Mouse (Mus musculus) spleen, postnatal 36 days (tissue): ENCODE measurements around the gene Anxa6.

Source experiments
- DNase-seq, 2 experiments: peaks; one replicate each; pipeline ENCODE4 v3.0.0; 2022; ENCODE audit warnings: low spot score in 2 of 2, mixed read lengths in 1 of 2

Anxa6 gene

DNA sequence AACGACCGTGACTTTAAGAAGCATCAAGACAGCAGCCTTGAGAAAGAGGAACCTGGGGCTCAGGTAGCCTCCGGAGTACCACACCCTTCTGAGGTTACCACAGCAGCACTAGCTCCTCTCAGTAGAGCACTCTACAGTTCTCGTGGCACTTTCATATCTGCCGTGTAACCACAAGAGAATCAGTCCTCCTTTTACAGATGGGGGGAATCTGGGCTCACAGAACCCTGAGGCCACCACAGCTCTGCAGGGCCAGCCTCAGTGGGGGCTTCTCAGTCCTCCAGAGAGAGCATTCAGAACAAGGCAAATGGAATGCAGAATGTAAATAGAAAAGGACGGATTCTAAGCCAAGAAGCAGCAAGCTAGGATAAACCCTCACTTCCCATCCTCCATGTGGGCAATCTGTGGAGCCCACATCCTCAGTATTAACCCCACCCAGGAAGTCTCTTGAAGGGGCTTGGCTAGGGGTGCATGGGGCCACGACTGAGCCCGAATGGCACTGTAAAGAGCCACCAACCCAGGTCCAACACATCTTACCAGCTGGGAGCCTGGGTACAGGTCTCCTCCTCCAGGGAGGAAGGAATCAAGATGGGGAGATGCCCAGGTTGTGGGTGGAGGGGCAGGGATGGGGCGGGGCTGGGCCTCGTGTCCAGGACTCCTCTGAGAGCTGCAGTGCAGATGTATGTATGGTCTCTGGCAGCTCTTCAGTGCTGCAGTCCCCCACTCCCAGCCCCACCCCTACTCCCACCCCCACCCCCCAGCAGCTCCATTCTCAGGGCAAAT lies 1.8 kb downstream of the Anxa6 start:
- DNase-seq, result peak; percentile 79 to 82

DNA sequence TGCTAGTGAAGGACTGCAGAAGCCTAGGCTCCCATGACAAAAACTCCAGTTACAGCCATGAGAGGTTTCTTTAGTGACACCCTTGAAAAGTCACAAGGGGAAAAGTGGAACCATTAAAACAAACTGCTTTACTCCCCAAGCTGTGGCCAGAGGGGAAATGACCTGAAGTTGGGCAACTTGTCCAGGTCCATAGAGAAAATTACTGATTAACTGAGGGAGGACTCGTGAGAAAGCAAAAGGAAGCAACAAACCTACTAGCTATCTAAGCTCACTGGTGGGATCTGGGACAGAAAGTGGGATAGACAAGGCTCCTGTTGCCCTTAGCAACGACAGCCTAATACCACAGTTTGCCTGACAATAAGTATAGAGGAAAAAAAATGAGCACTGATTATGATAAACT lies 4.7 kb downstream of the Anxa6 start:
- DNase-seq, result no peak

DNA sequence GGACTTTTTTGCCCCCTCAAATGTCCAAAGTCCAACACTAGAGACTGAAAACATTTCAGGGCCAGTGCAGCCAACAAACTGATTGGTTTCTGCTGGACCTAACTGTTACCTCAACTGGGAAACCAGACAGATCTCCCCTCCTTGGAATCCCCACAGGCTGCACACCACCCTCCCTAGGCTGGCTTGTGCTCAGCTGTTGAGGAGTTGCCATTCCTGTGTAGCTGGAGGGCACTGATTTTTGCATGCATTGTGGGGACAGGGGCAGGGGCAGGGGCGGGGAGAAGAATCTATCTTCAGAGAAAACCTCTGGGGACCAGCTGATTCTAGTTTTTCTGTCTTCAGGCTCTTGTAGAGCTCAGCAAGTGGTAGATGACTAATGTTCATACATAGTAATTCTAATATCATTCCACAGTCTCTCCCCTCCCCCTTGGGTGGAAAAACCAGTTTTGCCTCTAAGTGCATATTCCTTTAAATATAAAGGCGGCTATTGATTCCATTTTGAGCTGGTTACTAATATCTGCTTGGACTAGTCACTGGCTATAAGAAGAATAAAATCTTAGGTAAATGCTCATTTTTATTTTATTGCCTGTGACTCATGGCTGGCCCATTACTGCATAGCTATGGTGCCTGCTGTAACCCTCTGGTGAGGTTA lies 5.9 kb downstream of the Anxa6 start:
- no peak for DNase-seq

DNA sequence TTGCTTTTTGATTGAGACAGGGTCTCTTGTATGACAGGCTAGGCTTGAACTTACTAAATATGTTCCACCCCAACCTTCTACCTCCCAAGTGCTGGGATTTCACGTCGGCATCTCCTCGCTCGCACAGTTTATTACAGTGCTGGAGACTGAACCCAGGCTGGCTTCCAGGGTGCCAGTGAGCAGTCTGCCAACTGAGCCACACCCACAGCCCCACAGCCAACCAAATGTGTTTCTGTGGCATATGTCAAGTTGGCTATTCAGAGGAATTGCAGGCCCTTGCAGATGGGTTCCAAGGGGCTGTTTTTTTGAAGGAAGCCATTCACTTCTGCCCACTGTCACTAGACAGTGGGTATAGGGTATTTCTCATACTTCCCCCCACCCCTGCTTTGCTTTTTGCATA lies 7.3 kb downstream of the Anxa6 start:
- no peak for DNase-seq

DNA sequence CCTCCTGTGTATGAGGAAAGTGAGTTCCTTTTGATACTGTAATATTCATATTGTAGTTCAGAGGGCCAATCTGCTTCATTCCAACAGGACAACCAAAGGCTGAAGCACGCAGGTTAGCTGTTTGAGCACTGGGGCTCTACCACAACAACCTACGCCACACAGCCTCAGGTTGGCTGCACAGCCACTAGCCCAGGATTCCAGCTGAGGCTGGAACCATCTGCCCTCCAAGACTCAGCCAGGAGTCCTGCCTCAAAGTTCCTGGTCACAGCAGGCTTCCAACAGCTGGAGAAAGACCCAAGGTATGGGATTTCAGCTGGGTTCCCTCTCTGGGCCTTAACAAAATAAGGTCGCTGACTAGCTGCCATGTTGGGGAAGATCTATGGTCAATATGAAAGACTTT lies 9.7 kb downstream of the Anxa6 start:
- no peak for DNase-seq

DNA sequence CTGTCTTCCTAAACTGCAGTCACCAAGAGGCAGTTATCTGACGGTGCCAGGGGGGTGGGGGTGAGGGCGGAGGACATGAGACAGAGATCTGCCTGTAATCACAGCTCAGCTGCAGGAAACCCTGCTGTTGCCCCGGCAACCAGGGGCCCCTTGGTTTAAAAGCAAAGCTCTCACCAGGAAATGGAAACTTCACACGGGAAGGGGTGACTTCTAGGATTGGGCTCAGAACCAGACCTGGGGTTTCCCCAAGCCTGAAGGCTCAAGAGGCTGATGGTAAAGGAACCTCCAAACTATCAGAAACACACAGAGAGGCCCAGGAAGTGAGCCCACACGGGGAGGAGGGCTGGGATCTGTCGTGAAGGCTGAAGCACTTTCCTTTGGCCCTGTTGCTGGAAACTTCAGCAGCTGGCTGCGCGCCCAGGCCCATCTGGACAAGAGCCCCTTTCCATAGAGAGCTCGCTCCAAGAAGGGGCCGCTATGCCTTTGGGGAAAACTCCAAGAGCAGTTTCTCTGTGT lies 10.1 kb downstream of the Anxa6 start:
- peak; percentile 91 to 92 for DNase-seq

DNA sequence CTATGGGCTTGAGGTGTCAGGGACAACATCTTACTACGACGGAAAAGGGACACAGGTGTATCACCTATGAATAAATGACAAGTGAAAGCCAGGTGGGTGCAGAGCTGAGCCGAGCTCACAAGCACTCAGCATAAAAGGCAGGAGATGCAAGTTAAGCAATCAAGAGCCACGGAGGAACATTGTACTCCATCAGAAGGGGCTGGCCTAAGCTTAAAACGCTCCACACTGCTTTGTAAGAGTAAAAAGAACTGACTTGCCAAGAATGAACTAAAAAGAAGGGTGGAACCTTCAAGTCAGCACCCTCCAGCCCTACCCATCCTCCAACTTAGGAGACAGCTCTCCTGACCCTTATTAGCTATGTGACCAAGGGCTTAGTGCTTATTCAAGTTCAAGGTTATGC lies 10.7 kb downstream of the Anxa6 start:
- no peak for DNase-seq

DNA sequence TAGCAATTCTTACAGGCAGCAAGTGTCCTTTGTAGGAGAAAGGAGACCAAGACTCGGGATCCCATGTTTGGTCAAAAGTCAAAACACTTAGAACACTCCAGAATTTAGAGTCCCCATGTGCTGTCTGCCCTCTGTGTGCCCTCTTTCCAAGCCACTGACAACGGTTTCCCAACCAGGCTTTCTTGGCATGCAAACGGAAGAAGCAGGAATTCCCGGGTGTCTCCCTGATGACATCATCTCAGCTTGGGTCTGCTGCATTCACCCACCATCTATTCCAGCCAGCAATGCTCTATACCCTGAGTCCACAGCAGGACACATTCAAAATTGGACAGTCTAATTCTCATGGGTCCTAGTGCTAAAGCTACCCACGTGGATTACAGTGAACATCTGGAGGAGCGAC lies 11.4 kb downstream of the Anxa6 start:
- no peak for DNase-seq

DNA sequence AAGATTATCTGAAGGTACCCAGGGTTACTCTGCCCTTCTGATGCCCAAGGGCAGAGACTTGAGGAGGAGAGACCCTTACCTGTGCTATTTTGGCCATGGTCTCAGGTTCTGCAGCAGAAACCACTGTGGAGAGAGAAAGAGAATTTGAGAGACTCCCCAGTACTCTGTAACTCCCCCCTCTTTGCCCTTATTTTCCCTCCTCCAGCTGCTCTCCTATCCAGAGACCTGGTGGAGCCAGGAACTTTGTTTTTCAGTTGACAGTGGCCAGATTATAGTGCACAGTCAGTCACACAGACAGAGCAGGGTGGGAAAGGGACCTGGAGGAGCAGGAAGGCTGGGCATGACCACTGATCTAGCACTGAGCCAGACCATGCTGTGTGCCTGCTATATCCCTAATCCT lies 11.8 kb downstream of the Anxa6 start:
- DNase-seq, result no peak

DNA sequence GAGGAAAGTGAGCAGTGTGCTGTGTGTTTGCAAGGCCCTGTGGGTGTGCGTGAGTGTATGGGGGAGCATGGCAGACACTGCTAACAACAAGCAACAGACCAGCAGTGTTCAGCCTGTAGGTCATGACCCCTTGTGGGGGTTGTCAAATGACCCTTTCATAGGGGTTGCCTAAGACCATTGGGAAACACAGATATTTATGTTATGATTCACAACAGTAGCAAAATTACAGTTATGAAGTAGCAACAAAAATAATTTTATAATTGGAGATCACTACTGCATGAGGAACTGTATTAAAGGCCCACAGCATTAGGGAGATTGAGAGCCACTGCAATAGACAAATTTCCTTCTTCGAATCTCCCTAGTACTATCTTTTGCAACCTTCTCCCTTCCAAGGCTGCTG lies 13.5 kb downstream of the Anxa6 start:
- no peak for DNase-seq

DNA sequence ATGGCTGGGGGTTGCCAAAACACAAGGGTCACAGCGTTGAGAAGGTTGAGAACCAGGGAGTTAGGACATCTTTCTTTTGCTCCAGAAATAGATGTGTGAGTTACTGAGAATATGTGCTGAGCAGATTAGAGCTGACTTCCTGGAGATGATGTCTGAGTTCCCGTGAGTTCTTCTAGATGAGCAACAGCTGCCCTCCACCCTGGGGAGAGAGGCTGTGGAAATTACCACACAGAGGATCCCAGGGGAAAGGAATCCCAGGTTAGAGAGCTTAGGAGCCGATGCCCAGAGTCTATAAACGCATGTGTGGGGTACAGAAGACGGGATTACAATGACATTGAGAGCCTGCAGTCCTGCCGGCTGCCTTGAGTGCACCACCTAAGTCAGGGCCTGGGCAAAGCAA lies 15.2 kb downstream of the Anxa6 start:
- DNase-seq, result no peak

DNA sequence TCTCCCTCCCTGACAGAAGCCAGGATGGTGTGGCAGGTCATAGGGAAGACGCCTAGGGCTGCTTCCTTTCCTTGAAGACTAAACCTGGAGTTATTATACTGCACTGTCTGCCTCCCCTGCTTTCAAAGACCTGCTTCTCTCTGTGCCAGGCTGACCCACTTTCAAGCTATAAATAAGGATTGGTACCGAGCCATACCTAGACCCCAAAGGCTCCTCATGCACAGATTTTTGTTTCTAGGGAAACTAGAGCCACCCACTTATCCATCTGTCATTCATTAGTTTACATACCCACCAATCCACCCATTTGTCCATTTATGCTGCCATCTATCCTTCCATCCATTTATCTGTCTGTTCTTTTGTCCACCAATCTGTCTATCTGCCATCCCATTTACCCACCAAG lies 16.0 kb downstream of the Anxa6 start:
- DNase-seq, result no peak

DNA sequence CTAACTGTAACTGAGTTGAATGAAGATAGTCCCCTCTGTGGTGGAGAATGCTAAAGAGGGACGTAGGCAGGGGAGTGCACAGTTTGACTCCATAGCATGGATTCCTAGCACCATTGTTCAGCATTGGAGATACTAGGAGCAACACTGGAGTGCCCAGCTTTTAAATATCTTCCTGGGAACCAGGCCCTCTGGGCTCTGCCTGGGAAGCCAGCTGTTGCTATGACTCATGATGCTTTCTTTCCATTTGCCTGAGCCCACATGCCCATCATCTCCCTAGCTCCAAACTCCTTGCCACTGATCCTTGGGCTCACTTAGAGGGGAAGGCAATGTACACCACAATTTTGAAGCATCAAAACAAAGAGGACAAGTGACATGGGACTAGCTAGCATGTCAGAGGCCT lies 16.5 kb downstream of the Anxa6 start:
- DNase-seq, result no peak

DNA sequence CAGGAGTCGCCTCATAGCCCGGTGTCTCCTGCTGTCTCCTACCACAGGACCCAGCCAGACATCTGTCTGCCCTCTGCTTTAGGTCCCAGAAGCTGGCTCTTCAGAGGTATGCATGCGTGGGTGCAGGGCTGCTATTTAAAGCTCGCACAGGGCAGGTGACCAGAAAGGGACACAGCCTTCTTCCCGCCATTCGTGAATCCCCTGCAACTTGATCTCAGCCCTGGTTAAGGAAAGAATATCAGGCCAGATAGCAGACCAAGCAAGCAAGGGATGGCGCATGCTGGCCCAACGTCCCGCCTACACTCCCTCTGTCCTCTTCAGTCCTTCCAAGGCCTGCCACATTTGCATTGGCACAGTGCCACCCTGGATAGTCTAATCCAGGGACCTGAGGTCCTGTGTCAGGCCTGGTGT lies 17.4 kb downstream of the Anxa6 start:
- no peak for DNase-seq

DNA sequence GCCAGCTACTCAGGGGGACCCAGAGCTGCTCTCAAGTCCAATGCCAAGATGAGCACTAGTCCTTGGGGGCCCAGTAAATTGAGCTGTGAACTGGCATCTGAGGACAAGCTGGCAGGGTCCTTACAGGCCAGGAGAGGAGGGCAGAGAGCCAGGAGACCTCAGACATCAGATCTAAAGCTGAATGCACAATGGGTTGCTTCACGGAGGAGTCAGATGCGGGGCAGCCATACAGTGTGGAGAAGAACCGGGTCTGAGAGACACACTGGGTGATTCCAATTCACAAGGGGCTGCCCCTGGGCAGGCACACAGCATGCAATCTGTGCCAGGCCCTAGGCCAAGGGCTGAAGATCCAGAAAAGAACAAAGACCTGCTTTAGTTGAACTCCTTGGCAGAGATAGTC lies 18.0 kb downstream of the Anxa6 start:
- DNase-seq, result no peak

DNA sequence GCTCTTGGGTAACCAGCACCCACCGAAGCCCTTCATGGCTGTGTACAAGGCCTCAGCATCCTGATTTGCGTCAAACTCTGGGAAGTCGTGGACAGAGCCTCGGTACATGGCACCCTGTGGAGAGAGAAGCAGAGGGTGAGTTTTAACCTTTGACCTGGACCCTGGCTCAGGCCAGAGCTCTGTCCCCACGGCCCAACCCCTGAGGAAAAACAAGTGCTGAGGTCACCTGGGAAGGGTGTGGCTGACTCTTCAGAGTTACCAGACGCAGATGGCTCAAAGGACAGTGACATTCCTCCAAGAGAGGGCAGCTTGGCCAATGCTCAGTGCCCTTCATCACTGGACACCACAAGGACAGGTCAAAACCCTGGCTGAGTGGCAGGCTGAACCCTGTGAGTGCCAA lies 19.4 kb downstream of the Anxa6 start:
- no peak for DNase-seq

DNA sequence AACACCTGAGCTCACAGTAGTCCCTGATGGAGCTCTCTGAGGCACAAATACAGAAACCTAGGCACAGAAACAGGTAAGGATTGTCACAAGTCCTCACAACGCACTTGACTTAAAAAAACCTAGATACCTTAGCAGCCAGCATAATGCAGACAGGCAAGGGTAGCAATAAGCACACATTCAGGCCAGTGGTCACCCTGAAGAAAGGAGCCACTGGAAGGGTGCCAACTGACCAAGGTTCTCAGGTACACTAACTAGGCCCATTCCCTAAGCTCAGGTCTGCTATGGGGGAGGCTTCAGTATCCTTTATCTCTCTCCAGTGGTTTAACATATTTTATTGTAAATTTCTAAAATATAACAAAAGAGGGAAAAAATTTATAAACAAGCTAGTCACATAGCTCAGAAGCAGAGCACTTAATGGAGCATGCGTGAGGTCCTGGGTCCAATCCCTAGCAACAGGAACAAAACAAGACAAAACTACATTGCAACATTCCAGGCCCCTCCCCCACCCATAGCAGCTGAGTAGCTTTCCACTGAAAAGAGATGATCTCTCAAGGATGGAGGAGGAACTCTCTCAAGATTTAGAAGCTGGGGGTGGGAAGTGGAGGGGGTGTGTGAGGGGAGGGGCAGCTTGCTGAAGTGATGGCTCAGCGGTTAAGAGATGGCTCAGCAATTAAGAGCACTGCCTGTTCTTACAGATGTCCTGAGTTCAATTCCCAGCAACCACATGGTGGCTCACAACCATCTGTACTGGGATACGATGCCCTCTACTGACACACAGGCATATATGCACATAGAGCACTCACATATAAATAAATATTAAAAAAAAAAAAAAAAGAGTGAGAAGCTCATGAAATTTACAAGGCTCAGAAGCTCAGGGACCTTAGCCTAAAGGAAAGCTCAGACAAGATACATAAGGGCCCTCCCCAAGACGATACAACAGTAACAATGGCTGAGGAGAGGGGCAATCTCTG lies 20.4 kb downstream of the Anxa6 start:
- no peak for DNase-seq

DNA sequence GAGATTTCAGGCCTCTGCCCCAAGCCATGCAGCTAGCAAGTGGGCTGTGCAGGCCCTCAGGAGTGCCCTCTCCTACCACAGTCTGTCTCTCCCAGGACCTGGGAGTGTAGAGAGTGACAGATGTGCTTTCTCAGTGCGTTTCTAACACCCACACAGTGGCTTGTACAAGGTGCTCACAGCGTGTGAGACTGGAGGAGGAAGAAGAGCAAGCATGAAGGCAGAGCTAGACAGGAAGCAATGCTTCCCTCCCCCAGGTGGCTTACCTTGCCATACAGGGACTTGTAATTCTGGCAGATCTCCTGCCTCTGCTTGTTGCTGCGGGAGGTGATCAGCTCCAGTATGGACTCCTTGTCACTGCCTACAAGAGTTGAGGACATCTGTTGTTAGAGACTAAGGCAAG lies 21.8 kb downstream of the Anxa6 start:
- no peak for DNase-seq

DNA sequence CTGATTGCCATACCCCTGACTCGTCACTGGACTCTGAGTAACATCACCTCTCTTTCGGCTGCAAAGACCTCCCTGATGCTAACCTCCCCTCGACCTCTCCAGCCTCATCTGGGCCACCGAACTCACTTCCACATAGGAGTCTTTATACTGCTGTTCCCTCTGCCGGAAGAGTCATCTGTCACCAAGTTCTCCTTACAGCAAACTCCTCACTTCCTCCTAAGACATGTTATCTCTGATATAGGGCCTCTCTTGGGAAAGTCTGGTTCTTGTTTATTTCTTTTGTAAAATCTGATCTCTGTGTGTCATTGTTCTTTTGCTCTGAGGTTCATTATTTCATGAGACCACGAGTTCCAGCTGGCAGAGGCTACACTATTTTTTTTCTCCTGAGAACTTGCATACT lies 25.0 kb downstream of the Anxa6 start:
- no peak for DNase-seq

DNA sequence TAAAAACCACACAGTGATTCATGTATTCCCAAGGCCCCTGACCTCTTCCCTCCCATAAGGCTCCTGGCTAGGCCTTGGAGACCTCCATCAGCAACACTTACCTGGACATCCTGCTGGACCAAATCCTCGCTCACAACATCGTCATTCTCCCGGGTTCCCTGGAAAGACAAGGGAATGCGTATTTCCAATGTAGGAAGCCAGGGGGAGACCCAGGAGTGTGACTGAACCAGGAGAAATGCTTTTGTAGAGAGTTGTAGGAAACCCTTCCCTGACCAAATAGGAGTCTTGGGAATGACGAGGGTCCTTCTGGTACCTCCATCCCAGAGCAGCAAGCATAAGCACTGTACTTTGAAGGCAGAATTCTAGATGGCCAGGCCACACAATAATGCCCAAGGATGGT lies 27.6 kb downstream of the Anxa6 start:
- no peak for DNase-seq

DNA sequence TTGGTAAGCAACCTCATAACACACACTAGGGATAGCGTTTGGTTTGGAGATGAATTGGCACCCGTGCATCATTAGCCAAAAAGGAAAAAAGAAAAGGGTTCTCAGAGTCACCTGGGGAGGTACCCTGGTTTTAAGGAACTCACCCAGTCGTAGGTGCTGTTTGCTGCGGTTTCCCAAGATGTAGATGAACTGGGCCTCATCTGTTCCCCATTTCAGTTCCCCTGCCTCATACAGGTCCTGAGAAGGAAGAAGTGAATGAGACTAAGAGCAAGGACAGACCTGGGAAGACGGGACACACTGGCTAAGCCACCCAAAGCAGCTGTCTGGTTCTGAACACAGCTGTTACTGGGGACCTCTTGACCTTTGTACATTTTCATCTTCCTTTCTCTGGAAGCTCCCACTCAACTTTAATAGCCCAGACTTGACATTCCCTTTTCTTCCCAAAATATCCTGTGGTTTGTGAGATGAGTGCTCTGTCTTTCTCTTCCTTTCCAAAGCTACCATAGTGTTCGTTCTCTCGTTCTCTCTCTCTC lies 28.2 kb downstream of the Anxa6 start:
- no peak for DNase-seq

DNA sequence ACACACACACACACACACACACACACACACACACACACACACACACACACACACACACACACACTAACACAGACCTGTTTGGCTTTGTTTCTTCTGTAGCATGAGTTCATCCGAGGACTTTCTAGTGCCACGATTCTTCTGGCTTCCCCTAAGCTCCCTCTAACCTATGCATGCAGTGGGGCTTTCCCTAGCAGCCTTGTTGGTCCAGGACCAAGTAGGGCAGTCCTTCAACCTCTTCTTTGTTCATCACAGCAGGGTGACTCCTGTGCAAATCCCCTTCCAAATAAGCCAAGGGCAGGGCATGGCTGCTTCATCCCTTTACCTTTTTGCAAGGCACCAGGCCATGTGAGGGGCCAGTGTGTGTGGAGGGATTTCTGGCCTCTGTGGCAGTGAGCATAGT lies 34.5 kb downstream of the Anxa6 start:
- no peak for DNase-seq
